Mouse (Mus musculus): ENCODE results near the gene Rps4x. TPM values are rescaled to one million over a fixed set of nuclear protein-coding genes. Genes with fewer than 3 reads are reported as not detected.

Rps4x gene
- polyA plus RNA-seq, 1 experiment from 2014 or later = 657 TPM

- Histone ChIP-seq H3K4me1 (ENCODE audit: control insufficient read depth, insufficient read depth, low read length) (peaks cover 4% of the 10 kb centered on the region), H3K9ac (ENCODE audit: low read length) (no peak overlapping the region), H3K27me3 (ENCODE audit: control insufficient read depth, insufficient read depth, low read length) (no peaks in the 10 kb centered on the region), H3K4me3 (ENCODE audit: low read depth, low read length) (no peak overlapping the region), H3K36me3 (ENCODE audit: control insufficient read depth, insufficient read depth, low read length) (no peaks in the 10 kb centered on the region), H3K27ac (ENCODE audit: low read depth, low read length) (no peak overlapping the region), H3K4me2 (no peak overlapping the region), H3K9me3 (ENCODE audit: control insufficient read depth, low read length) (no peaks in the 10 kb centered on the region)
- DNase-seq (ENCODE audit: low spot score, missing footprints) = no peak
- ATAC-seq (ENCODE audit: low FRiP score) = no peak
- 68% methylated on average over 3 of the region's 3 CpGs for WGBS
Measured at GRCm38 (mm10) chrX:102170900-102171299, 18.3 kb downstream of the Rps4x start.

- Histone ChIP-seq H3K36me3 (ENCODE audit: control insufficient read depth, insufficient read depth, low read length) (no peaks in the 10 kb centered on the region), H3K27me3 (ENCODE audit: control insufficient read depth, insufficient read depth, low read length) (no peaks in the 10 kb centered on the region), H3K27ac (ENCODE audit: low read depth, low read length) (no peak overlapping the region), H3K4me1 (ENCODE audit: control insufficient read depth, insufficient read depth, low read length) (peaks cover 4% of the 10 kb centered on the region), H3K4me3 (ENCODE audit: low read depth, low read length) (no peak overlapping the region), H3K9ac (ENCODE audit: low read length) (no peak overlapping the region), H3K9me3 (ENCODE audit: control insufficient read depth, low read length) (no peaks in the 10 kb centered on the region), H3K4me2 (no peak overlapping the region)
- WGBS = 36% methylated on average over 3 of the region's 3 CpGs
- ATAC-seq (ENCODE audit: low FRiP score) (no peak), DNase-seq (ENCODE audit: low spot score, missing footprints) (no peak)
Measured at GRCm38 (mm10) chrX:102170135-102170534, 19.1 kb downstream of the Rps4x start.

DNA sequence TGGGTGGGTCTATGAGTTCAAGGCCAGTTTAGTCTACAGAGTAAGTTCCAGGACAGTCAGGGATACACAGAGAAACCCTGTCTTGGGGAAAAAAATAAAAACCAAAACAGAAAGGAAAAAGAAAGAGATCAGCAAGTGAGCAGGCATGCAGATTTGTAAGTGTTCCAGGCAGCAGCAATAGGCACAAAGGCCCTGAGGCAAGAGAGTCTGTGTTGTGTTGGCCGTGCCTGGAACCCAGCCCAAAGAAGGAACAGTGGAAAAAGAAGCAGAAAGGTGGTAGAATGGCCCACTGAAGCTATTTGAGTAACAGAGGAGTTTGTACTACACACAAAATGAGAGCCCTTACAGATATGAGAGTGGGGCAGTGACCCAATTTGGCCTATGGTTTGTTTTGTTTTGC is 19.5 kb downstream of the Rps4x start:
- no peak for ATAC-seq (ENCODE audit: low FRiP score)
- Histone ChIP-seq H3K36me3 (ENCODE audit: control insufficient read depth, insufficient read depth, low read length) (no peaks in the 10 kb centered on the region), H3K27ac (ENCODE audit: low read depth, low read length) (no peak overlapping the region), H3K4me1 (ENCODE audit: control insufficient read depth, insufficient read depth, low read length) (peaks cover 4% of the 10 kb centered on the region), H3K9me3 (ENCODE audit: control insufficient read depth, low read length) (no peaks in the 10 kb centered on the region), H3K4me3 (ENCODE audit: low read depth, low read length) (no peak overlapping the region), H3K9ac (ENCODE audit: low read length) (no peak overlapping the region), H3K27me3 (ENCODE audit: control insufficient read depth, insufficient read depth, low read length) (no peaks in the 10 kb centered on the region), H3K4me2 (no peak overlapping the region)
- 52% methylated on average over 1 of the region's 1 CpGs for WGBS
- DNase-seq (ENCODE audit: low spot score, missing footprints) = no peak

GRCm38 (mm10) chrX:102166986-102167385 is 22.2 kb downstream of the Rps4x start:
- Histone ChIP-seq H3K9me3 (ENCODE audit: control insufficient read depth, low read length) (no peaks in the 10 kb centered on the region), H3K36me3 (ENCODE audit: control insufficient read depth, insufficient read depth, low read length) (no peaks in the 10 kb centered on the region), H3K4me1 (ENCODE audit: control insufficient read depth, insufficient read depth, low read length) (peaks cover 4% of the 10 kb centered on the region), H3K4me2 (no peak overlapping the region), H3K27ac (ENCODE audit: low read depth, low read length) (no peak overlapping the region; the same call in 1 of the 2 replicates), H3K9ac (ENCODE audit: low read length) (peak overlapping the region; percentile 24), H3K4me3 (ENCODE audit: low read depth, low read length) (no peak overlapping the region), H3K27me3 (ENCODE audit: control insufficient read depth, insufficient read depth, low read length) (no peaks in the 10 kb centered on the region)
- ATAC-seq (ENCODE audit: low FRiP score) = peak; percentile 57
- WGBS = 22% methylated on average over 6 of the region's 6 CpGs
- DNase-seq (ENCODE audit: low spot score, missing footprints) = no peak

GRCm38 (mm10) chrX:102166521-102166920 is 22.7 kb downstream of the Rps4x start:
- H3K27me3 ChIP-seq (ENCODE audit: control insufficient read depth, insufficient read depth, low read length) = no peaks in the 10 kb centered on the region
- 29% methylated on average over 5 of the region's 5 CpGs for WGBS
- DNase-seq (ENCODE audit: low spot score, missing footprints) (no peak), ATAC-seq (ENCODE audit: low FRiP score) (no peak)
- H3K36me3 ChIP-seq (ENCODE audit: control insufficient read depth, insufficient read depth, low read length) = no peaks in the 10 kb centered on the region
- no peaks in the 10 kb centered on the region for H3K9me3 ChIP-seq (ENCODE audit: control insufficient read depth, low read length)
- peak overlapping the region; percentile 24; the same call in 1 of the 2 replicates for H3K9ac ChIP-seq (ENCODE audit: low read length)
- H3K4me3 ChIP-seq (ENCODE audit: low read depth, low read length) = no peak overlapping the region
- no peak overlapping the region for H3K4me2 ChIP-seq
- H3K27ac ChIP-seq (ENCODE audit: low read depth, low read length) = no peak overlapping the region
- peaks cover 4% of the 10 kb centered on the region for H3K4me1 ChIP-seq (ENCODE audit: control insufficient read depth, insufficient read depth, low read length)

GRCm38 (mm10) chrX:102163529-102163928 is 25.7 kb downstream of the Rps4x start:
- no peaks in the 10 kb centered on the region for H3K27me3 ChIP-seq (ENCODE audit: control insufficient read depth, insufficient read depth, low read length)
- ATAC-seq (ENCODE audit: low FRiP score) (no peak), DNase-seq (ENCODE audit: low spot score, missing footprints) (no peak)
- no peak overlapping the region for H3K4me2 ChIP-seq
- no peak overlapping the region for H3K27ac ChIP-seq (ENCODE audit: low read depth, low read length)
- H3K9ac ChIP-seq (ENCODE audit: low read length) = no peak overlapping the region
- peaks cover 4% of the 10 kb centered on the region for H3K4me1 ChIP-seq (ENCODE audit: control insufficient read depth, insufficient read depth, low read length)
- H3K36me3 ChIP-seq (ENCODE audit: control insufficient read depth, insufficient read depth, low read length) = no peaks in the 10 kb centered on the region
- 73% methylated on average over 4 of the region's 4 CpGs for WGBS
- no peak overlapping the region for H3K4me3 ChIP-seq (ENCODE audit: low read depth, low read length)
- H3K9me3 ChIP-seq (ENCODE audit: control insufficient read depth, low read length) = no peaks in the 10 kb centered on the region

GRCm38 (mm10) chrX:102163096-102163495 is 26.1 kb downstream of the Rps4x start:
- ATAC-seq (ENCODE audit: low FRiP score) = no peak
- 39% methylated on average over 2 of the region's 2 CpGs for WGBS
- no peak overlapping the region for H3K27ac ChIP-seq (ENCODE audit: low read depth, low read length)

DNA sequence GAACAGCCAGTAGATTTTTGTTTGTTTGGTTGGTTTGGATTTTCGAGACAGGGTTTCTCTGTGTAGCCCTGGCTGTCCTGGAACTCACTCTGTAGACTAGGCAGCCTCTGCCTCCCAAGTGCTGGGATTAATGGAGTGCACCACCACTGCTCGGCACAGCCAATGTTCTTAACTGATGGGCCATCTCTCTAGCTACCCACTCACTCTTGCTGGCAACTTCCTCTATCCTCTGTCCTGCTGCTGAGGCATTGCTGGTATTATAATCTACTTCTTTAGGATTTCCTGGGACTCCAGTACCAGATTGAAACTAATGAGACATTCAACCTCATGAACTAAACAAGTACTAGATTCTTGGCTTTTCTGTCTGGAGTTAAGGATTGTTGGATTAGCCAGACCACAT is 28.7 kb downstream of the Rps4x start:
- H3K27ac ChIP-seq (ENCODE audit: low read depth, low read length) = no peak overlapping the region
- H3K9me3 ChIP-seq (ENCODE audit: control insufficient read depth, low read length) = no peaks in the 10 kb centered on the region
- H3K9ac ChIP-seq (ENCODE audit: low read length) = no peak overlapping the region
- H3K4me1 ChIP-seq (ENCODE audit: control insufficient read depth, insufficient read depth, low read length) = no peaks in the 10 kb centered on the region
- H3K36me3 ChIP-seq (ENCODE audit: control insufficient read depth, insufficient read depth, low read length) = no peaks in the 10 kb centered on the region
- DNase-seq (ENCODE audit: low spot score, missing footprints) (no peak), ATAC-seq (ENCODE audit: low FRiP score) (no peak)
- H3K27me3 ChIP-seq (ENCODE audit: control insufficient read depth, insufficient read depth, low read length) = no peaks in the 10 kb centered on the region
- 87% methylated on average over 2 of the region's 2 CpGs for WGBS
- no peak overlapping the region for H3K4me2 ChIP-seq
- H3K4me3 ChIP-seq (ENCODE audit: low read depth, low read length) = no peak overlapping the region

More at GRCm38 (mm10) chrX:102163096-102163495, 26.1 kb downstream of the Rps4x start:
- no peak overlapping the region for H3K4me3 ChIP-seq (ENCODE audit: low read depth, low read length)
- H3K27me3 ChIP-seq (ENCODE audit: control insufficient read depth, insufficient read depth, low read length) = no peaks in the 10 kb centered on the region
- H3K36me3 ChIP-seq (ENCODE audit: control insufficient read depth, insufficient read depth, low read length) = no peaks in the 10 kb centered on the region
- H3K9ac ChIP-seq (ENCODE audit: low read length) = no peak overlapping the region
- H3K4me2 ChIP-seq = no peak overlapping the region
- peaks cover 4% of the 10 kb centered on the region for H3K4me1 ChIP-seq (ENCODE audit: control insufficient read depth, insufficient read depth, low read length)
- no peaks in the 10 kb centered on the region for H3K9me3 ChIP-seq (ENCODE audit: control insufficient read depth, low read length)
- no peak for DNase-seq (ENCODE audit: low spot score, missing footprints)

DNA sequence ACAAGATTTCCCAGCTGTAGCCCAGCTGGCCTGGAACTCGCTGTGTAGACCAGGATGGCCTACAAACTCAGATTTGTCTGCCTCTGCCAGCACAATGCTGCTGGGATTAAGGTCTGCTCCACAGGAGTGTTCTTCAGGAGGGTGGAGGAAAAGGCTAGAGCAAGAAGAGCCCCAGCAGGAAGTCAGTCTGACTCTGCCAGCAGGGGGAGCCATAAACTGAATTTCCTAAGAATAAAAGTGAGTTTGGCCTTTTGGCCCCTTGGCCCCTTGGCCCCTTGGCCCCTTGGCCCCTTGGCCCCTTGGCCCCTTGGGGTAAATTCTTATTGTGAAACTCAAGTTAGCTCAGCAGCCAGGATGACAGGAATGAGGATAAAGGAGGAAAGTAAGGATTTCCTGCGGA is 29.4 kb downstream of the Rps4x start:
- H3K27ac ChIP-seq (ENCODE audit: low read depth, low read length) = no peak overlapping the region
- no peak for DNase-seq (ENCODE audit: low spot score, missing footprints)
- WGBS = 59% methylated on average over 2 of the region's 2 CpGs
- H3K27me3 ChIP-seq (ENCODE audit: control insufficient read depth, insufficient read depth, low read length) = no peaks in the 10 kb centered on the region
- no peaks in the 10 kb centered on the region for H3K4me1 ChIP-seq (ENCODE audit: control insufficient read depth, insufficient read depth, low read length)
- H3K36me3 ChIP-seq (ENCODE audit: control insufficient read depth, insufficient read depth, low read length) = no peaks in the 10 kb centered on the region
- H3K4me3 ChIP-seq (ENCODE audit: low read depth, low read length) = no peak overlapping the region
- no peak overlapping the region for H3K9ac ChIP-seq (ENCODE audit: low read length)
- no peak overlapping the region for H3K4me2 ChIP-seq
- ATAC-seq (ENCODE audit: low FRiP score) = no peak
- no peaks in the 10 kb centered on the region for H3K9me3 ChIP-seq (ENCODE audit: control insufficient read depth, low read length)

- Histone ChIP-seq H3K9me3 (ENCODE audit: control insufficient read depth, low read length) (no peaks in the 10 kb centered on the region), H3K4me1 (ENCODE audit: control insufficient read depth, insufficient read depth, low read length) (no peaks in the 10 kb centered on the region), H3K27ac (ENCODE audit: low read depth, low read length) (peak overlapping the region; percentile 48; the same call in 1 of the 2 replicates), H3K4me3 (ENCODE audit: low read depth, low read length) (peak overlapping the region; percentile 41), H3K27me3 (ENCODE audit: control insufficient read depth, insufficient read depth, low read length) (no peaks in the 10 kb centered on the region), H3K4me2 (peak overlapping the region; percentile 38), H3K36me3 (ENCODE audit: control insufficient read depth, insufficient read depth, low read length) (no peaks in the 10 kb centered on the region), H3K9ac (ENCODE audit: low read length) (peak overlapping the region; percentile 48)
- DNase-seq (ENCODE audit: low spot score, missing footprints) (no peak), ATAC-seq (ENCODE audit: low FRiP score) (no peak; the same call in 1 of the 2 replicates)
- WGBS = 54% methylated on average over 5 of the region's 5 CpGs
Measured at GRCm38 (mm10) chrX:102157423-102157791, 31.8 kb downstream of the Rps4x start.

Measured in midbrain, embryonic 11.5 days (tissue).